Mouse (Mus musculus) cortical plate, adult 2 months (tissue): ENCODE results near the gene Tgtp2. TPM values are rescaled to one million over a fixed set of nuclear protein-coding genes. Genes with fewer than 3 reads are reported as not detected.

Source experiments
- H3K27ac ChIP-seq: fragments of 200-500 bp; 2 replicates; pipeline ENCODE4 v1.5.1; 2012; ENCODE audit warnings: low read length, control low read depth, inconsistent platforms; ENCODE audit not compliant: insufficient read depth
- H3K4me1 ChIP-seq: fragments of 200-500 bp; 2 replicates; pipeline ENCODE4 v1.6.1; 2011; ENCODE audit warnings: low read length; ENCODE audit not compliant: control insufficient read depth, insufficient read depth
- H3K4me3 ChIP-seq: fragments of 200-500 bp; 2 replicates; pipeline ENCODE4 v1.5.1; 2011; ENCODE audit warnings: mild to moderate bottlenecking, low read length, control low read depth; ENCODE audit not compliant: insufficient read depth
- CTCF ChIP-seq: fragments of 200-500 bp; IDR thresholded peaks from 2 replicates; pipeline ENCODE4 v1.5.1; 2011; ENCODE audit warnings: mild to moderate bottlenecking, control low read depth, low read length; ENCODE audit not compliant: insufficient read depth; ENCODE audit errors: extremely low read depth
- POLR2A ChIP-seq: fragments of 200-500 bp; IDR thresholded peaks from 2 replicates; pipeline ENCODE4 v1.6.1; 2011; ENCODE audit warnings: mild to moderate bottlenecking, low read length, control low read depth; ENCODE audit not compliant: insufficient read depth; ENCODE audit errors: extremely low read depth
- polyA plus RNA-seq: library from polyadenylated mRNA; depleted of rRNA; stranded (reverse); fragments of >200 nt; gene quantifications from 2 replicates; pipeline ENCODE4 v1.2.3, GENCODE M21; 2012

Tgtp2 gene
- polyA plus RNA-seq, 1 experiment = 2.4 TPM

GRCm38 (mm10) chr11:49093861-49094660 is 30.1 kb upstream of the Tgtp2 start:
- TF ChIP-seq POLR2A (no peak), CTCF (no peak)
- H3K4me1 ChIP-seq = no peaks in the 10 kb centered on the region
- no peak overlapping the region for H3K27ac ChIP-seq
- H3K4me3 ChIP-seq = no peak overlapping the region

GRCm38 (mm10) chr11:49092786-49093185 is 28.8 kb upstream of the Tgtp2 start:
- Histone ChIP-seq H3K4me3 (no peak overlapping the region), H3K27ac (no peak overlapping the region), H3K4me1 (no peaks in the 10 kb centered on the region)
- TF ChIP-seq POLR2A (no peak), CTCF (no peak)

GRCm38 (mm10) chr11:49092053-49092586 is 28.1 kb upstream of the Tgtp2 start:
- no peaks in the 10 kb centered on the region for H3K4me1 ChIP-seq
- H3K4me3 ChIP-seq = no peak overlapping the region
- TF ChIP-seq CTCF (no peak), POLR2A (no peak)
- no peak overlapping the region for H3K27ac ChIP-seq

- Histone ChIP-seq H3K27ac (no peak overlapping the region; the same call in 1 of the 2 replicates), H3K4me3 (no peak overlapping the region), H3K4me1 (no peaks in the 10 kb centered on the region)
- TF ChIP-seq CTCF (no peak), POLR2A (no peak)
Measured at GRCm38 (mm10) chr11:49091171-49091570, 27.2 kb upstream of the Tgtp2 start.

GRCm38 (mm10) chr11:49090551-49090950 is 26.5 kb upstream of the Tgtp2 start:
- Histone ChIP-seq H3K27ac (no peak overlapping the region), H3K4me3 (no peak overlapping the region), H3K4me1 (no peaks in the 10 kb centered on the region)
- TF ChIP-seq POLR2A = no peak

- TF ChIP-seq CTCF (no peak), POLR2A (no peak)
- Histone ChIP-seq H3K27ac (no peak overlapping the region), H3K4me1 (no peaks in the 10 kb centered on the region), H3K4me3 (no peak overlapping the region)
Measured at GRCm38 (mm10) chr11:49089735-49090507, 25.9 kb upstream of the Tgtp2 start.

GRCm38 (mm10) chr11:49088990-49089652 is 25.1 kb upstream of the Tgtp2 start:
- H3K4me1 ChIP-seq = no peaks in the 10 kb centered on the region; the same call in 1 of the 2 replicates

GRCm38 (mm10) chr11:49087830-49088616 is 24.0 kb upstream of the Tgtp2 start:
- no peak overlapping the region for H3K4me3 ChIP-seq
- H3K27ac ChIP-seq = no peak overlapping the region
- no peaks in the 10 kb centered on the region; the same call in 1 of the 2 replicates for H3K4me1 ChIP-seq
- no peak for TF ChIP-seq CTCF
- no peak for TF ChIP-seq POLR2A

More at GRCm38 (mm10) chr11:49088990-49089652, 25.1 kb upstream of the Tgtp2 start:
- Histone ChIP-seq H3K27ac (no peak overlapping the region), H3K4me3 (no peak overlapping the region)
- TF ChIP-seq CTCF = no peak
- no peak for TF ChIP-seq POLR2A
